Mouse (Mus musculus) megakaryocyte progenitor cell, adult 5-6 weeks (primary cell): ENCODE data around the gene A630095N17Rik. TPM values are rescaled to one million over a fixed set of nuclear protein-coding genes. Genes with fewer than 3 reads are reported as not detected.
"Not testable (repeated sequence)": the region's sequence is repeated elsewhere in the genome, so short reads cannot be mapped to it uniquely, and the experiment has no call there.

Source experiments
- ATAC-seq: replicated peaks from 2 replicates; pipeline ENCODE4 v1.8.0; 2016; ENCODE audit warnings: mild to moderate bottlenecking, moderate TSS enrichment, inconsistent platforms; ENCODE audit not compliant: poor library complexity
- total RNA-seq, 2 experiments: library from RNA; stranded (forward) in 1 of 2; stranded (reverse) in 1 of 2; fragments of 157-497, 149-512 nt in 1 of 2; fragments of 200-1000 nt in 1 of 2; gene quantifications; 2 replicates each; pipeline versions ENCODE4 v1.2.3 to v1.2.4; 2015 to 2017

Gene A630095N17Rik
- total RNA-seq, 2 experiments from 2014 or later: 1.2 TPM

DNA sequence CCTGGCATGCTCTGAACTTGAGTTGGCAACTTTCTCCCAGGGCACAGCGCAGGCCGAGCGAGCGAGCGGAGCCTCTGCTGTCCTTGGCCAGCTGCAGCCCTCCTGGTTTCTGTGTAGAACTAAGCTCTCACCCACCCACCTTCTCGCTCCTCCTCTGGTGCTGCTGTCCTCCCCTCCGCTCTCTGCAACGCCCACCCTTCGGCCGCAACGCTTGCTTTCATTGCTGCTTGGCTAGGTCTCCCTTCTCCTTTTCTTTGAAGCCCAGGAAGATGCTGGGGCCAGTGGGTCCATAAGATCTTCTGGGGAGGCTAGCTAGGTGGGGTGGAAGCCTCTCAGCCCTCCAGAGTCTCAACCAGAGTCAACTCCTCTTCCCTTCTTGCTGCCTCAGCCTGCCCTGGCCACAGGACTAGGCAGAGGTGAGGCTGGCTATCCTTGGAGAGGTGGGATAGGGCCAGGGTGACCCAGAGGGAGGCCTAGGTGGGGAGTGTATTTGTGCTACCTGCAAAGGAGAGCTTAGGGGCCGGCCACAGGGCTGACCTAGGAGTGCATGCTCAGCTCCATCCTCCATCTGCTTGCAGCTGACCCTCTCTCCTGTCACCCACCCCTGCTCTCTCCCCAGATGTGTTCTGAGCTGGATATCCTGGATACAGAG is 12.4 kb upstream of the A630095N17Rik start:
- ATAC-seq: no peak

GRCm38 (mm10) chr1:75243411-75243810 is 11.5 kb upstream of the A630095N17Rik start:
- no peak for ATAC-seq

DNA sequence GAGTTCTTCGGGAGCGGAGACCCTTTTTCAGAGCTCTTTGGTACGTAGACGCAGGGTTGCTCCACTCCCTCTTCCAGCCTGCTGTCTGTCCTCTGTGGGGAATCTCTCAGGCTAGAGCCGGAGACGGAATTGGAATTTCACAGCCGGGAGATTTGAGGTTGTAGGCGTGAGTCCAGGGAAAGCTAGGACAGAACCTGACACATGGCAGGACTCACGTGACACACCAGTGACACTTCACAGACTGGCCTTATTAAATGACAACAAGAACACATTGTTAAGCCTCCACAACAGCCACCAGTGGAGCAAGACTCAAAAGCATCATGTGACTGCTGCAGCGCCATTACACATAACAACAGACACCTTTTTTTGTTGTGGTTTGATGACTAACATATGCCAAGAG is 7.7 kb upstream of the A630095N17Rik start:
- no peak for ATAC-seq

DNA sequence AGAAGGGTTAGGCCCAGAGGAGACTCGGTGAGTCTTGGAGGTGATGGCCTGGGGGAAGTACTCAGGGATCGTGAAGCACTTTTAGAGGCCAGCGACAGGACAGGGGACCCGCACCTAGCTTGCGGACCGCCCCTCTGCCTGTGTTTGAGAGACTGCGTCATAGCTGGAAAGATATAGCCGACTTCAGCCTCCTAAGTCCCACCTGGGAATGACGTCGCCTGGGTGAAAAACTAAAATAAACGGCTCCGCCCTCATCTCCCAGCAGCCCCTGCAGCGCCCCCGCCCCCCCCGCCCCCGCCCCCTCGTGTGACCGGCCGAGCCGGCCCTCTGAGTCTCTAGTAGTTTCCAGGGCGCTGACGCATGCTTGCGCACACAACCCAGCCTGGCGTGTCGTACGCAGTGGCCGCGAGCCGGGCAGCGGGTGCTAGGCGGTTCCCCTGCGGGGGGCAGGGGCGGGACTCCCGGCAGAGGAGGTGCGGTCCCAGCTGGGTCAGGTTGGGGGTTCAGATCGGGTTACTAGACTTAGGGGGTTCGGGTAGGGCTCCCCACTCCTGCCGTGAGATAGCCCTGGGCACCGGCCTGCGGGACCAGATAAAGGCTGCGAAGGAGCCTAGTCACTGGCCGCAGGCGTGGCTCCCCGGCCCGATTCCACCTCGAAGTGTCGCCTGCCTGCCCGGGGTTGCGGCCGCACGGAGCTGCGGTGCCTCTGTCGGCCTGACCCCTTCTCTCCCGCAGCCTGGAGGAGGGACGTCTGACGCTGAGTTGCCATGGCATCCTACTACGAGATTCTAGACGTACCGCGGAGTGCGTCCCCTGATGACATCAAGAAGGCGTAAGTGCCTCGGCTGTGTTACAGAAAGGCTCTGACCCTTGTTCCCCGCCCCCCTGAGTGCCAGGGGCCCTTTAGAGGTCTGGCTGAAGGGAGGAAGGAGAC is 4.5 kb upstream of the A630095N17Rik start, which contains the start of gene Dnajb2:
TSS of gene Dnajb2 (plus strand) at position 290 of the 934 bp plus-strand sequence.
- peak; percentile 69 for ATAC-seq

DNA sequence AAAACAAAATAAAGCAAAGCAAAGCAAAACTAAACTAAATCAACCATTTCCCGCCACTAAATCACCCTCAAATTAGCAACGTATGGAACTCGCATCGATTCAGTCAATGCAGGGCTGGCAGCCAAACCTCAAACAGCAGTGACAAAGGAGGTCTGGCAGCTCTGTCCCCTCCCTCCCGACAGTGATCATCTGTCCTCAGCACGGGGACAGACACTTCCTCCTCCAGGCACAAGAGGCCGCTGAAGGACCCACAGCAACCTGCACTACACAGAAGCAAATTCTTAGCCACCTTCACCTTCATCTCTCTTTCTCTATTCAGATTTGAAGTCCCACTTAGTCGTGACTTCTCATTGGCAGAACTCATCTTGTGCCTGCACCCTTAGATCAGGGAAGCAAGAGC is 2.7 kb upstream of the A630095N17Rik start:
- ATAC-seq: peak; percentile 79

DNA sequence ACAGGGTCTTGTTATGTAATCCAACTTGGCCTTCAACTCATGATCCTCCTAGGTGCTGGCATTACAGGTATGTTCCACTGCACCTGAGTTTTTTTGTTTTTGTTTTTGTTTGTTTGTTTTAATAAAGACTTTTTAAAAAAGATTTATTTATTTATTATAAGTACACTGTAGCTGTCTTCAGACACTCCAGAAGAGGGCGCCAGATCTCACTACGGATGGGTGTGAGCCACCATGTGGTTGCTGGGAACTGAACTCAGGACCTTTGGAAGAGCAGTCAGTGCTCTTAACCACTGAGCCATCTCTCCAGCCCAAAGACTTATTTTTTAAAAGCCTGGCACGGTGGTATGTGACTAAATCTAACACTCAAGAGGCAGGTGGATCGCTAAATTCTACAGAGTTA is 587 bp upstream of the A630095N17Rik start:
- not testable (repeated sequence) for ATAC-seq

GRCm38 (mm10) chr1:75231224-75231623 is 678 bp downstream of the A630095N17Rik start:
- ATAC-seq: no peak

- no peak for ATAC-seq
Measured at GRCm38 (mm10) chr1:75230335-75230994, 1.4 kb downstream of the A630095N17Rik start.

- ATAC-seq: peak; percentile 79
Measured at GRCm38 (mm10) chr1:75229158-75229557, 2.7 kb downstream of the A630095N17Rik start.

DNA sequence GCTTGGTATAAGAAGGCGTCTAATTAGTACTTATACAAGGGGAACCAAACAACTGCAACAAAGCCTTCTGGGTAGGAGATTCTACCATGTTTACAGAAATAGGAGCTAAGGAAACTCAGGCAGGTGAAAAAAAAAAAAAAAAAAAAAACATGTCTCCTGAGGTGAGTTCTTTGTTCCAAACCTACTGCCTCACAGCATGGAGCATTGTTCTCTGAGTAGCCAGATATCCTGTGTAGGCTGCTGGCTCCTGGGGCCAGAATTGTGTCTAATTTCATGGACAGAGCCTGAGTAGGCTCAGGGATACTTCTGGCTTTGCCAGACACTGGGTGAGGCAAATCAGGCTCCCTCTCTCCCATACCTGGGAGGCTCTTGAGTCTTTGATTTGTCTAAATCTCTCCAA is 4.2 kb downstream of the A630095N17Rik start:
- no peak for ATAC-seq

DNA sequence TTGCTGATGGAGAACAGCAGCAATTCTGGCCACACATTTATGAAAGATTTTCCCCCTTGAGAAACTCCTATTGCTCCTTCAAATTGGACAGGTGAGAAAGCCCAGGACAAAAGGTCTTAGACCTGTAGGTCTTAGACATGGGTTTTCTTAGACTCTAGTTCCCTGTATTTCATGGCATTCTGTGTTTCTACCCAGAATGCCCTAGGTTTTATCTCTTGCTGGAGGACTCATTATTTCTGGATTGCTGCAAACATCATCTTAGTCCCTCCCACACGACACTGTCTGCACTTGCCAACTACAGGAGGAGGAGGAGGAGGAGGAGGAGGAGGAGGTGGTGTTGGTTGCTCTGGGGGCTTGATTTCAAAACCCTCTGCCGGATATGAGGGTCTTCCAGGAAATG is 5.8 kb downstream of the A630095N17Rik start:
- ATAC-seq: no peak

- ATAC-seq: no peak
Measured at GRCm38 (mm10) chr1:75225473-75225872, 6.4 kb downstream of the A630095N17Rik start.

GRCm38 (mm10) chr1:75223532-75223931 is 8.4 kb downstream of the A630095N17Rik start:
- ATAC-seq: peak; percentile 45

DNA sequence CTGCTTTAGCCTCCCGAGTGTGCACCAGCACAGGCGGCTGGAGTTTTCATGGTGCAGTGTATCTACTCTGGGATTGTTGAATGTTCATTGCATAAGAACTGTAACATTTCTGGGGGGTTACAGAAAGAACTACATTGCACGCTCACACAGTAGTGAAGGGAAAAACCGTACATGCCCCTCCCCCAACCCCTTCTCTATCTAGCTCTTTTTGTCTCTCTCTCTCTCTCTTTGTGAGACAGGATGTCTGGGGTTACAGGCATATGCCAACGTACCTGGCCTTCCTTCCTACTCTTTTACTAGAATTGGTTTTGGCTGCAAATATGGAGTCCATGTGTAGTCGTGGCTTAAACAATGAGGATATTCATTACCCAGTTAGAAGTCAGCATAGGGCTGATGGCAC is 9.0 kb downstream of the A630095N17Rik start:
- no peak for ATAC-seq

DNA sequence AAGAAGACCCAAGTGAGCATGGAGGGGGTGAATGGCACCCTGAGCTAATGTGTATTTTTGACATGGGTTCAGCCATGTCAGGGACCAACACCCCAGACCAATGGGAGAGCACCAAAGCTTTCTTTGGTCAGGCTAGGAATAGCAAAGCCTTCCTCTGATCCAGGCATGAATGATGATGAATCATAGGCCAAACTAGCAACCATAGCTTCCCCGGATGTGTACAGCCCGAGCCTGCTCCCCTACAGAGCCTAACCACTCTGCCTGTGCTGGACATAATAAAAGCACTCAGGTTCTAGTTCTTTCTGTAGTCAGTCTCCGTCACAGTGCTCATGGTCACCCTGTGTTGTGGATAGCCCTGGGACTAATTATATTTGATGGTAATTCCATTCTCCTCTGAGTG is 10.4 kb downstream of the A630095N17Rik start:
- ATAC-seq: no peak

DNA sequence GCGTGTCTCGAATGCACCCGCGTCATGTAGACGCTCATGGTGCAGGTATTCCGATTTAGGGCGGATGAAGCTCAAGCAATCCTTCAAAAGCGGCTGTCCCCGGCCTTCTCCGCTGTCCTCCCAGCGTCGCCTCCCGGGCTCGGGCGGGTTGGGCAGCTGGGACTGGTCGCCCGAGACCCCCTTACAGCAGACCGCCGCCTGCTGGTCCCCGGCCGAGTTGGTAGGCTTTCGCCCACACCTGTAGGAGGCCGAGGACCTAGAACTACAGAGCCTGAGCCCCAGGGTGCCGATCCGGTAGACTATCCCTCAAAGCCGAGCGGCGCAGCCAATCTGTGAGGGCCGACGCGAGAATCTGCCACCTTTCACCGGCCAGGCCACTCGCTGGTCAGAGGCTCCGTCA is 12.4 kb downstream of the A630095N17Rik start, which contains the start of gene Tuba4a:
TSS of gene Tuba4a (minus strand) at position 335 of the 400 bp plus-strand sequence.
- no peak for ATAC-seq

DNA sequence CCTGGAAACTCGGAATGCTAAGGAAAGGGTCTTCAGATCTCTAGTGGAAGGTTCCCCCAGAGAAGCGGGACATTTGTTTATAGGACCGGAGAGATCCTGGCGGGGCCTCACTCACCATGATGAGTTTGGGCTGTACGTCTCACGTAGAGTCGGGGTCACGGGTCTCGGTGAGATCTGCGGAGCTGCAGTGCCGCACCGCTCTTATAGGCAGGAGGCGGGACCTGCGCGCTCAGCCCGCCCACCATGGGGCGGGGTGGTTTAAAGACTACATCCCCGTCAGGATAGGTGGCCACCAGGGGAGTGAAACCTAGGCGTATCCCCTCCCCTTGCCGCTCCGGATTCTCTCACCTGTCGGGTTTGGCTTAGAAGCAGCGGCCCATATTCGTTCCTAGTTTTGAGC is 12.8 kb downstream of the A630095N17Rik start:
- peak; percentile 67 for ATAC-seq

GRCm38 (mm10) chr1:75218227-75219001 is 13.5 kb downstream of the A630095N17Rik start:
- ATAC-seq: peak; percentile 30

DNA sequence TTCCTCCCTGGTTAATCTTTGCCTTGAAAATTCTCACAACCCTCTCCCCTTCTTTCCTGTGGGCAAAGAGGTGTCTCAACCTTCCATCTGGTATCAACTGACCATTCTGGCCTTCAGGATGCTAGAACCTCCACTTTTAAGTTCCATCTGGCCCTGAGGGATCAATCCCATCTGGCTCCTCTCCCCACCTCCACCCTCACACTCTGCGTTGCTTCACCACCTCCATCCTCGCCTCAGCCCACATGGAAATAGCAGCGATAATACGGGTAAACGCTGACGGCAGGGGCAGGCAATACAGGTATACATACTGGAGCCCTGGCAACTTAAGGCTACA is 14.0 kb downstream of the A630095N17Rik start:
- no peak for ATAC-seq

- peak; percentile 20 for ATAC-seq
Measured at GRCm38 (mm10) chr1:75216797-75217585, 14.9 kb downstream of the A630095N17Rik start.
